Mouse (Mus musculus): ENCODE data around the gene Galm. TPM values are rescaled to one million over a fixed set of nuclear protein-coding genes. Genes with fewer than 3 reads are reported as not detected.

Galm gene
- polyA plus RNA-seq (2012; rRNA removed; ENCODE audit: low replicate concordance): 43.3 and 63.9 TPM in 2 replicates

GRCm38 (mm10) chr17:80127331-80128251, at the start of gene Galm:
Gene Galm (plus strand): TSS chr17:80127471.

GRCm38 (mm10) chr17:80206671-80207581, 79.7 kb downstream of the Galm start, which contains the start of the genes Srsf7 and Ttc39d:
Gene Srsf7 (minus strand): TSS chr17:80207307.
Gene Ttc39d (plus strand): TSS chr17:80207460.

GRCm38 (mm10) chr17:80224326-80225116, 97.2 kb downstream of the Galm start, which contains the start of gene Gemin6:
Gene Gemin6 (plus strand): TSS chr17:80224441.

Other genes with a start within 250 kb of the Galm start
- 10.8 and 11.1 TPM in 2 replicates for gene Atl2, start 231.3 kb upstream of the Galm start, polyA plus RNA-seq (2012; rRNA removed; ENCODE audit: low replicate concordance)
- 6.3 and 8.7 TPM in 2 replicates for gene Hnrnpll, start 65.1 kb upstream of the Galm start, polyA plus RNA-seq (2012; rRNA removed; ENCODE audit: low replicate concordance)
- gene Srsf7, start 79.8 kb downstream of the Galm start, polyA plus RNA-seq (2012; rRNA removed; ENCODE audit: low replicate concordance): 7.6 and 9.9 TPM in 2 replicates
- not detected in 2 replicates for gene Ttc39d, start 80.0 kb downstream of the Galm start, polyA plus RNA-seq (2012; rRNA removed; ENCODE audit: low replicate concordance)
- 0.51 and 0.55 TPM in 2 replicates for gene Gemin6, start 97.0 kb downstream of the Galm start, polyA plus RNA-seq (2012; rRNA removed; ENCODE audit: low replicate concordance)
- gene Morn2, start 162.7 kb downstream of the Galm start, polyA plus RNA-seq (2012; rRNA removed; ENCODE audit: low replicate concordance): 1.3 TPM in 2 replicates
- 3.2 and 3.4 TPM in 2 replicates for gene Dhx57, start 163.0 kb downstream of the Galm start, polyA plus RNA-seq (2012; rRNA removed; ENCODE audit: low replicate concordance)
- 0.11 and 0.15 TPM in 2 replicates for gene Arhgef33, start 179.9 kb downstream of the Galm start, polyA plus RNA-seq (2012; rRNA removed; ENCODE audit: low replicate concordance)
- not detected in 2 replicates for gene Gm10190, start 246.1 kb downstream of the Galm start, polyA plus RNA-seq (2012; rRNA removed; ENCODE audit: low replicate concordance)

Measured in duodenum, adult 2 months (tissue).